In genomic region chr12:9165367-9165940, GRCm38 (mm10) we compare ENCODE assay signal across 9 mouse cellular contexts.
DNase-seq lines count a peak whose midpoint lies in the region.
"Had no signal": no experiment of that assay in that cellular context is flagged by ENCODE, and none has a peak within 500 bp of the region (broad histone marks: within the 10 kb centered on the region; RNA-seq: fewer than 3 reads in every experiment).

No protein-coding gene starts in this region.

- intact Hi-C loops in heart, postnatal 25 days (cut with DNase I) = loop anchor here (5.0 kb wide), 1 partner anchor 113 kb away; no protein-coding TSS in a partner anchor
- intact Hi-C loops in heart, postnatal 36 days (cut with DNase I) = loop anchor here (2.0 to 5.0 kb wide), 2 partner anchors 39 to 113 kb away; no protein-coding TSS in a partner anchor
- intact Hi-C loops in gastrocnemius, postnatal 36 days (cut with DNase I) = loop anchor here (10.0 kb wide), 1 partner anchor 111 kb away; no protein-coding TSS in a partner anchor

- peak; percentile 95 for DNase-seq in heart, adult 11 months
- DNase-seq in heart, postnatal 25 days (ENCODE audit: low spot score) = no peak
- peak; percentile 8 for DNase-seq in kidney, postnatal 14 days
- no peak for DNase-seq in kidney, postnatal 10 days
- DNase-seq in heart, postnatal 36 days = peak; percentile 11 to 28
- peak; percentile 10 for DNase-seq in telencephalon, adult 2 months (ENCODE audit: low read depth, low spot score)
- no peak for DNase-seq in gastrocnemius, postnatal 36 days
- DNase-seq in spleen, postnatal 14 days (ENCODE audit: low spot score in 2 of 2) = no peak
- DNase-seq: cerebellum, adult 11-12 months had no signal

Comparison
In these comparisons a context has a peak if more than half of its experiments do, and no peak if none do; other contexts are left out.
1. DNase-seq: peak in heart, adult 11 months (single experiment), kidney, postnatal 14 days (single experiment), heart, postnatal 36 days (2 of 2) and telencephalon, adult 2 months (single experiment); none in heart, postnatal 25 days (single experiment), kidney, postnatal 10 days (single experiment), gastrocnemius, postnatal 36 days (0 of 2) and spleen, postnatal 14 days (0 of 2).